In genomic region chr9:45367716-45368115, GRCm38 (mm10) we compare ENCODE assay signal across 16 mouse cellular contexts. TPM values are rescaled to one million over a fixed set of nuclear protein-coding genes. Genes with fewer than 3 reads are reported as not detected.
DNase-seq lines count a peak whose midpoint lies in the region; TF ChIP-seq lines count a peak whose summit lies in the region.
"Had no signal": no experiment of that assay in that cellular context is flagged by ENCODE, and none has a peak within 500 bp of the region (broad histone marks: within the 10 kb centered on the region; RNA-seq: fewer than 3 reads in every experiment).

No protein-coding gene starts in this region.

- H3K36me3 ChIP-seq in heart, adult 2 months (ENCODE audit: control insufficient read depth, insufficient read depth, low read length): peaks cover 3% of the 10 kb centered on the region
- H3K36me3 ChIP-seq: embryonic facial prominence, embryonic 12.5 days; forebrain, embryonic 15.5 days; heart, embryonic 12.5 days; hindbrain, embryonic 15.5 days had no signal

- TF ChIP-seq EP300 in heart, adult 2 months (IDR thresholded peaks at IDR 0.05; ENCODE audit: insufficient read depth, low read depth, low read length): no peak

- H3K9ac ChIP-seq in heart, adult 2 months (ENCODE audit: low read depth, low read length): no peak overlapping the region
- H3K9ac ChIP-seq: embryonic facial prominence, embryonic 12.5 days; forebrain, embryonic 15.5 days; heart, embryonic 12.5 days; hindbrain, embryonic 15.5 days had no signal

- no peak for TF ChIP-seq CTCF in heart, adult 2 months (IDR thresholded peaks at IDR 0.05)

- WGBS in heart, adult 2 months: 31% methylated on average over 8 of the region's 8 CpGs

- no peak overlapping the region for H3K4me3 ChIP-seq in heart, adult 2 months
- H3K4me3 ChIP-seq: embryonic facial prominence, embryonic 12.5 days; forebrain, embryonic 15.5 days; heart, embryonic 12.5 days; hindbrain, embryonic 15.5 days had no signal

- peak overlapping the region; percentile 73; the same call in 1 of the 2 replicates for H3K27ac ChIP-seq in heart, adult 2 months
- H3K27ac ChIP-seq: embryonic facial prominence, embryonic 12.5 days; forebrain, embryonic 15.5 days; hindbrain, embryonic 15.5 days had no signal

- no peaks in the 10 kb centered on the region for H3K27me3 ChIP-seq in heart, adult 2 months (ENCODE audit: control insufficient read depth, insufficient read depth, low read length)
- H3K27me3 ChIP-seq: embryonic facial prominence, embryonic 12.5 days; forebrain, embryonic 15.5 days; hindbrain, embryonic 15.5 days had no signal

- intact Hi-C loops in heart, adult 2 months (cut with DNase I): no loop called here
- intact Hi-C loops in heart, postnatal 25 days (cut with DNase I): loop anchor here (2.0 kb wide), 1 partner anchor 17 kb away; no protein-coding TSS in a partner anchor
- intact Hi-C loops in left cerebral cortex, postnatal 4 days (cut with DNase I): no loop called here

- H3K4me1 ChIP-seq in heart, adult 2 months (ENCODE audit: control insufficient read depth, insufficient read depth, low read length): peaks cover 22% of the 10 kb centered on the region

- peak; percentile 46 to 68 for DNase-seq in cerebellum, postnatal 10 days
- no peak for DNase-seq in cerebellum, adult 8-10 months
- peak in 1 of 2 experiments; percentile 23 for DNase-seq in heart, adult 2 months
- no peak for DNase-seq in heart, postnatal 25 days (ENCODE audit: low spot score)
- peak; percentile 54 for DNase-seq in left cerebral cortex, postnatal 4 days
- DNase-seq in left cerebral cortex, adult 18-20 months (ENCODE audit: low spot score in 2 of 2): no peak
- peak; percentile 47 for DNase-seq in testis, postnatal 14 days (ENCODE audit: low spot score)
- DNase-seq: cerebellum, adult 18-20 months had no signal

- no peaks in the 10 kb centered on the region; the same call in 1 of the 2 replicates for H3K79me2 ChIP-seq in heart, adult 2 months (replicated peaks; ENCODE audit: control insufficient read depth, insufficient read depth, low read length)

- TF ChIP-seq POLR2A in heart, adult 2 months (IDR thresholded peaks at IDR 0.05; ENCODE audit: insufficient read depth, low read depth, low read length): no peak

RNA-seq across cellular contexts. Expression of gene Fxyd6, which starts 2.3 kb away (rescaled TPM):
- total RNA-seq in heart, adult 2 months (2021): 10 to 100 TPM; 13.8 to 14.2 TPM
- 40.8 and 51.2 TPM in 2 replicates for polyA plus RNA-seq in heart, adult 2 months (2012; rRNA removed)
- 10 to 100 TPM; 16.2 to 17.2 TPM for total RNA-seq in heart, postnatal 25 days (2021)
- 100 to 1,000 TPM; 368 to 407 TPM for total RNA-seq in left cerebral cortex, postnatal 4 days (2021)
- 100 to 1,000 TPM in 1 of 2 experiments, 10 to 100 TPM in 1; 96.2 to 132 TPM for total RNA-seq in left cerebral cortex, adult 18-20 months (2021)
- total RNA-seq: MEL had no signal
- polyA plus RNA-seq: C2C12 had no signal

RNA-seq across cellular contexts. Expression of gene Fxyd2, which starts 31.8 kb away (rescaled TPM):
- 1 to 10 TPM; 2.8 to 3.3 TPM for total RNA-seq in heart, adult 2 months (2021)
- polyA plus RNA-seq in heart, adult 2 months (2012; rRNA removed): 4.2 and 9.7 TPM in 2 replicates
- 1 to 10 TPM; 1.5 to 2.7 TPM for total RNA-seq in heart, postnatal 25 days (2021)
- total RNA-seq in left cerebral cortex, postnatal 4 days (2021): 1 to 10 TPM; 6.7 to 7.0 TPM
- total RNA-seq in left cerebral cortex, adult 18-20 months (2021): 1 to 10 TPM; 8.0 to 8.2 TPM
- total RNA-seq: MEL had no signal
- polyA plus RNA-seq: C2C12 had no signal

RNA-seq across cellular contexts. Expression of gene Tmprss13, which starts 48.8 kb away (rescaled TPM):
- total RNA-seq in heart, adult 2 months (2021): 1 to 10 TPM; 5.4 to 6.9 TPM
- polyA plus RNA-seq in heart, adult 2 months (2012; rRNA removed): 0.94 and 6.9 TPM in 2 replicates
- total RNA-seq in heart, postnatal 25 days (2021): 1 to 10 TPM; 3.6 to 3.7 TPM
- total RNA-seq in left cerebral cortex, postnatal 4 days (2021): not detected
- total RNA-seq in left cerebral cortex, adult 18-20 months (2021): not detected
- total RNA-seq: MEL had no signal
- polyA plus RNA-seq: C2C12; cortical plate, adult 2 months; forebrain, embryonic 15.5 days; heart, embryonic 12.5 days; hindbrain, embryonic 15.5 days had no signal

RNA-seq across cellular contexts. Expression of gene Dscaml1, which starts 58.7 kb away (rescaled TPM):
- total RNA-seq in heart, adult 2 months (2021): not detected
- polyA plus RNA-seq in heart, adult 2 months (2012; rRNA removed): 0.03 and 0.14 TPM in 2 replicates
- not detected for total RNA-seq in heart, postnatal 25 days (2021)
- 10 to 100 TPM; 46.6 to 49.1 TPM for total RNA-seq in left cerebral cortex, postnatal 4 days (2021)
- 10 to 100 TPM; 47.7 to 48.3 TPM for total RNA-seq in left cerebral cortex, adult 18-20 months (2021)
- total RNA-seq: heart, postnatal 36 days; MEL had no signal
- polyA plus RNA-seq: C2C12 had no signal

Comparison
In these comparisons a context has a peak if more than half of its experiments do, and no peak if none do; other contexts are left out.
1. DNase-seq: peak in cerebellum, postnatal 10 days (2 of 2), left cerebral cortex, postnatal 4 days (single experiment) and testis, postnatal 14 days (single experiment); none in cerebellum, adult 8-10 months (single experiment), heart, postnatal 25 days (single experiment) and left cerebral cortex, adult 18-20 months (0 of 2).
2. RNA of gene Fxyd6, which starts 2.3 kb away (total RNA-seq): 368 to 407 TPM in left cerebral cortex, postnatal 4 days and 96.2 to 132 TPM in left cerebral cortex, adult 18-20 months; 16.2 to 17.2 TPM in heart, postnatal 25 days and 13.8 to 14.2 TPM in heart, adult 2 months; every median in the first group is over 4 times any median in the second.
3. RNA of gene Tmprss13, which starts 48.8 kb away (total RNA-seq): 5.4 to 6.9 TPM in heart, adult 2 months and 3.6 to 3.7 TPM in heart, postnatal 25 days; not detected in left cerebral cortex, postnatal 4 days and not detected in left cerebral cortex, adult 18-20 months; every median in the first group is over 4 times any median in the second.